Mouse (Mus musculus) CH12.LX (cell line): ENCODE measurements at regions not wholly inside any gene's neighbourhood (a gene's known extent, or its start where the extent isn't known, plus 50 kb on each side); places are given as distances from the start of the nearest gene placed in this dataset.

Experiments
- DNase-seq: peaks from one replicate; pipeline ENCODE4 v3.0.0-alpha.2; 2013; ENCODE audit errors: extremely low read depth
- H3K27ac ChIP-seq: 2 replicates; pipeline ENCODE4 v1.5.1; 2012; ENCODE audit warnings: low read depth, mild to moderate bottlenecking, control low read depth, moderate library complexity; ENCODE audit not compliant: insufficient read depth
- H3K27me3 ChIP-seq: replicated peaks from 2 replicates; pipeline ENCODE3; 2012; ENCODE audit warnings: inconsistent platforms
- H3K36me3 ChIP-seq, 2 experiments: replicated peaks in 1 of 2; 2 replicates each; pipeline versions ENCODE3 to v1.6.1; 2012; ENCODE audit warnings: inconsistent platforms in 1 of 2, low read length in 1 of 2, mild to moderate bottlenecking in 1 of 2, mixed read lengths in 1 of 2, moderate library complexity in 1 of 2; ENCODE audit not compliant: control insufficient read depth in 1 of 2, insufficient read depth in 1 of 2
- H3K4me1 ChIP-seq, 2 experiments: 2 replicates each; pipeline ENCODE4 v1.6.1; 2012; ENCODE audit warnings: inconsistent platforms in 1 of 2, moderate library complexity in 1 of 2; ENCODE audit not compliant: insufficient read depth in 2 of 2, control insufficient read depth in 1 of 2
- H3K4me2 ChIP-seq: 2 replicates; pipeline ENCODE4 v1.6.1; 2012; ENCODE audit warnings: low read depth, mild to moderate bottlenecking, control low read depth; ENCODE audit not compliant: poor library complexity, insufficient read depth, severe bottlenecking
- H3K4me3 ChIP-seq, 3 experiments: fragments of 150-350 bp in 1 of 3; sonication (generic) in 1 of 3; replicated peaks in 1 of 3; 2 replicates each; pipeline versions ENCODE3 to v1.5.1; 2011 to 2012; ENCODE audit warnings: low read depth in 2 of 3, low read length in 2 of 3, mild to moderate bottlenecking in 2 of 3, moderate library complexity in 2 of 3, control low read depth in 1 of 3, improper control_type of control experiment in 1 of 3, inconsistent platforms in 1 of 3, mixed read lengths in 1 of 3; ENCODE audit not compliant: poor library complexity in 1 of 3
- H3K79me2 ChIP-seq: replicated peaks from 2 replicates; pipeline ENCODE4 v1.6.1; 2012; ENCODE audit warnings: mild to moderate bottlenecking, moderate library complexity; ENCODE audit not compliant: control insufficient read depth, poor library complexity, insufficient read depth, severe bottlenecking; ENCODE audit errors: extremely low read depth
- H3K9ac ChIP-seq: 2 replicates; pipeline ENCODE4 v1.6.1; 2012; ENCODE audit warnings: low read depth, mild to moderate bottlenecking, control low read depth, moderate library complexity; ENCODE audit not compliant: insufficient read depth
- H3K9me3 ChIP-seq: replicated peaks from 2 replicates; pipeline ENCODE3; 2012; ENCODE audit warnings: low read length, inconsistent platforms, mixed read lengths
- CHD1 ChIP-seq: IDR thresholded peaks from 2 replicates; pipeline ENCODE4 v1.6.1; 2012; ENCODE audit warnings: low read depth, low read length, improper control_type of control experiment, inconsistent platforms
- CTCF ChIP-seq, 2 experiments: IDR thresholded peaks in 1 of 2; conservative IDR thresholded peaks in 1 of 2; 2 replicates each; pipeline ENCODE4 v1.5.1; 2011 to 2012; ENCODE audit warnings: low read depth in 2 of 2, low read length in 2 of 2, improper control_type of control experiment in 1 of 2, inconsistent platforms in 1 of 2, mild to moderate bottlenecking in 1 of 2, moderate library complexity in 1 of 2
- E2F4 ChIP-seq: IDR thresholded peaks from 2 replicates; pipeline ENCODE4 v1.6.1; 2011; ENCODE audit warnings: low read depth, low read length, improper control_type of control experiment; ENCODE audit not compliant: insufficient replicate concordance
- ETS1 ChIP-seq: conservative IDR thresholded peaks from 2 replicates; pipeline ENCODE4 v1.6.1; 2012; ENCODE audit warnings: low read depth, mild to moderate bottlenecking, inconsistent platforms, low read length, improper control_type of control experiment, moderate library complexity
- GABPA ChIP-seq: IDR thresholded peaks from 2 replicates; pipeline ENCODE4 v1.6.1; 2012; ENCODE audit warnings: low read depth, low read length, improper control_type of control experiment, inconsistent platforms; ENCODE audit not compliant: insufficient replicate concordance
- IRF4 ChIP-seq: IDR thresholded peaks from 2 replicates; pipeline ENCODE4 v1.6.1; 2014; ENCODE audit warnings: low read depth, mild to moderate bottlenecking, inconsistent platforms, low read length, improper control_type of control experiment
- JUND ChIP-seq: conservative IDR thresholded peaks from 2 replicates; pipeline ENCODE4 v1.6.1; 2011; ENCODE audit warnings: low read depth, low read length, improper control_type of control experiment
- MEF2A ChIP-seq: IDR thresholded peaks from 2 replicates; pipeline ENCODE4 v1.6.1; 2014; ENCODE audit warnings: low read depth, mild to moderate bottlenecking, inconsistent platforms, low read length, improper control_type of control experiment, borderline replicate concordance
- MXI1 ChIP-seq: IDR thresholded peaks from 2 replicates; pipeline ENCODE4 v1.6.1; 2011; ENCODE audit warnings: mild to moderate bottlenecking, low read depth, low read length, improper control_type of control experiment
- MYC ChIP-seq: IDR thresholded peaks from 2 replicates; pipeline ENCODE4 v1.6.1; 2011; ENCODE audit warnings: low read depth, mild to moderate bottlenecking, improper control_type of control experiment, low read length
- POLR2A ChIP-seq: IDR thresholded peaks from 2 replicates; pipeline ENCODE4 v1.6.1; 2011; ENCODE audit warnings: low read depth, mild to moderate bottlenecking, improper control_type of control experiment, low read length
- RCOR1 ChIP-seq: conservative IDR thresholded peaks from 2 replicates; pipeline ENCODE4 v1.6.1; 2012; ENCODE audit warnings: low read depth, mild to moderate bottlenecking, inconsistent platforms, low read length, improper control_type of control experiment
- TCF12 ChIP-seq: IDR thresholded peaks from 2 replicates; pipeline ENCODE4 v1.6.1; 2014; ENCODE audit warnings: low read depth, mild to moderate bottlenecking, inconsistent platforms, low read length, improper control_type of control experiment
- USF1 ChIP-seq: IDR thresholded peaks from 2 replicates; pipeline ENCODE4 v1.6.1; 2014; ENCODE audit warnings: low read depth, mild to moderate bottlenecking, inconsistent platforms, low read length, improper control_type of control experiment
- ZNF384 ChIP-seq: IDR thresholded peaks from 2 replicates; pipeline ENCODE4 v1.6.1; 2012; ENCODE audit warnings: low read depth, low read length, improper control_type of control experiment, inconsistent platforms
- dilution Hi-C: fragments of 300-500 bp; cut with MboI; formaldehyde crosslinking; loops from 2 replicates; pipeline ENCODE4 v1.14.3; 2020; ENCODE audit warnings: low sequenced_read_pairs; ENCODE audit not compliant: extremely low pct_unique_long_range_greater_than_20kb, extremely low pct_ligation_motif_present
- in situ Hi-C: fragments of 300-500 bp; cut with MboI; formaldehyde crosslinking; loops from 3 replicates; pipeline ENCODE4 v1.14.3; 2019; ENCODE audit warnings: low sequenced_read_pairs, low pct_ligation_motif_present, low pct_unique_long_range_greater_than_20kb, mixed read lengths

DNA sequence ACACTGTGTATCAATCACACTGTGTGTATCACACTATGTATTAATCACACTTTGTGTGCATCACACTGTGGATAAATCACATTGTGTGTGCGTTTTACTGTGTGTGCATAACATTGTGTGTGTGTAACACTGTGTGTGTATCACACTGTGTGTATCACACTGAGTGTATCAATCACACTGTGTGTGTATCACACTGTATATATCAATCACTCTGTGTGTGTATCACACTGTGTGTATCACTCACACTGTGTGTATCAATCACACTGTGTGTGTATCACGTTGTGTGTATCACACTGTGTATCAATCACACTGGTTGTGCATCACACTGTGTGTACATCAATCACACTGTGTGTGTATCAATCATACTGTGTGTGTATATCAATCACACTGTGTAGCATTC, 62.8 kb upstream of the Dlx6 start:
- no peak overlapping the region for H3K4me3 ChIP-seq
- no peak for DNase-seq
- in situ Hi-C loops = no loop called here
- dilution Hi-C loops = no loop called here
- no peaks in the 10 kb centered on the region for H3K4me1 ChIP-seq
- no peak overlapping the region for H3K4me2 ChIP-seq
- no peaks in the 10 kb centered on the region for H3K36me3 ChIP-seq
- H3K9me3 ChIP-seq = no peaks in the 10 kb centered on the region
- TF ChIP-seq MXI1 (no peak), POLR2A (no peak), ZNF384 (no peak), GABPA (no peak), USF1 (no peak)
- H3K27ac ChIP-seq = no peak overlapping the region; the same call in 1 of the 2 replicates
- no peaks in the 10 kb centered on the region for H3K79me2 ChIP-seq
- no peaks in the 10 kb centered on the region for H3K27me3 ChIP-seq
- H3K9ac ChIP-seq = no peak overlapping the region

DNA sequence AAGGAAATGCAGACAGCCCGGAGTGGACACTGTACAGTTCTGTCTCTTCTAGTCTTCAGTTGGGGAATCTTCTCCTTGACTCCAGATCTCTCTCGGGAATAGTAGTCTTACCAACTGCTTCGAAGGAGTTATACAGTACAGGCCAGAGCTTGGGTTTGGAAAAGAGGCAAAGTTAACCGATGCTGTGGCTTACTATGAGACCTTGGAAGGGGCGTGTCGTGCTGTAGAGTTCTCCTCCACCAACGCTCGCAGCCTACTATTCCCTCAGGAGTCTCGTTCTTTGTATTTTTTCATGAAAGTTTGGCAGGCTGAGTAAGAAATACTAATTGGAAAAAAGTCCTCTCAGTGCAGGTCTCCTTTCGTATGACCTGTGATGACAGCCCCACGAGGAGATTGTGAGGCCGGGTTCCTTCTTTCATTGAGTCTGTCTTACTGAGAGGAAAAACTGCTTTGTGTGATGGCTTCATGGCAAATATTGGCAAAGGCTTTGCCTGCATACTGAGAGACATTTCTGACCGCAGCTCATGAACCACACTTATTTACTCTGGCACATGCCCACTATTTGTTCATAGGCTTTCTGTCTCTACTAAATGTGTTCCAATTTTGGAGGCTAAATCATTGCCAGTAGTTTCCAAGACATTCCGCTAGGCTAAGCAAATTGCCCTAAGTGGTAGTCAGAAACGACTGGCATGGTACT, 61.4 kb upstream of the Dlx6 start:
- dilution Hi-C loops = no loop called here
- TF ChIP-seq JUND (no peak), IRF4 (no peak), TCF12 (no peak), E2F4 (no peak), CHD1 (no peak), MEF2A (no peak), ETS1 (no peak), ZNF384 (no peak), RCOR1 (no peak), MYC (no peak), CTCF (conservative IDR thresholded peaks at IDR 0.05 in 1 of 2, IDR thresholded peaks at IDR 0.05 in 1 of 2; ENCODE audit: low read depth in 2 of 2, low read length in 2 of 2) (no peak)
- Histone ChIP-seq H3K4me1 (no peaks in the 10 kb centered on the region), H3K27ac (no peak overlapping the region), H3K4me2 (no peak overlapping the region), H3K9ac (no peak overlapping the region), H3K27me3 (no peaks in the 10 kb centered on the region), H3K4me3 (no peak overlapping the region), H3K79me2 (no peaks in the 10 kb centered on the region), H3K36me3 (no peaks in the 10 kb centered on the region), H3K9me3 (no peaks in the 10 kb centered on the region)
- in situ Hi-C loops = no loop called here
- DNase-seq = no peak
